Mouse (Mus musculus) heart, postnatal 0 days (tissue): ENCODE measurements around the gene Zranb1.

Experiments
- CTCF ChIP-seq: IDR thresholded peaks from 2 replicates; pipeline ENCODE4 v1.5.1; 2016; ENCODE audit warnings: antibody characterized with exemption, control low read depth, low read depth
- EP300 ChIP-seq: IDR thresholded peaks from 2 replicates; pipeline ENCODE4 v1.6.1; 2016; ENCODE audit warnings: antibody characterized with exemption, low read depth

DNA sequence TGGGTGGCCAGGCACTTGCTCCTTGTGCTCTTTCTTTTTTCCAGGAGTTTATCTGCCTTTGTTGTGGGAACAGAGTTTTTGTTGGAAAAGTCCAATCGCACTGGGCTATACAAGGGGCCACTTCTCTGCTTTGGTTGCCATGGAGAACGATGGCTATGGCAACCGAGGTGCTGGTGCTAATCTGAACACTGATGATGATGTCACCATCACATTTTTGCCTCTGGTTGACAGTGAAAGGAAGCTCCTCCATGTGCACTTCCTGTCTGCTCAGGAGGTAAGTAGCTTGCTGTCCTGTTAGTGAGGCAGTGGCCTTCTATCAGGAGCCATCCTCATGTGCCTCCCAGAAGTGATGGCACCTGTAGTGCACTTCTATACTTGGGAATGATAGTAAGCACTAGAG is 51.7 kb downstream of the Zranb1 start:
- TF ChIP-seq CTCF (no peak), EP300 (no peak)
